Mouse (Mus musculus) lung, embryonic 16.5 days (tissue): ENCODE results near the gene Rplp0. TPM values are rescaled to one million over a fixed set of nuclear protein-coding genes. Genes with fewer than 3 reads are reported as not detected.

Experiments
- ATAC-seq: fragments of 200-750 bp; cut with Nextera tagmentation; 2 replicates; pipeline ENCODE4 v1.8.0; 2017; ENCODE audit warnings: low read depth, mild to moderate bottlenecking, moderate library complexity
- H3K27ac ChIP-seq: fragments of 300-500 bp; sonication (generic); 2 replicates; pipeline ENCODE4 v1.5.1; 2014; ENCODE audit warnings: mild to moderate bottlenecking, control low read depth, low read length
- H3K27me3 ChIP-seq: fragments of 300-500 bp; sonication (generic); 2 replicates; pipeline ENCODE4 v1.6.1; 2014; ENCODE audit warnings: low read depth, low read length, mixed read lengths; ENCODE audit not compliant: control insufficient read depth, insufficient read depth
- H3K36me3 ChIP-seq: fragments of 300-500 bp; sonication (generic); 2 replicates; pipeline ENCODE4 v1.6.1; 2014; ENCODE audit warnings: low read length; ENCODE audit not compliant: control insufficient read depth, insufficient read depth
- H3K4me1 ChIP-seq: fragments of 300-500 bp; sonication (generic); replicated peaks from 2 replicates; pipeline ENCODE4 v1.6.1; 2014; ENCODE audit warnings: low read length, mixed read lengths; ENCODE audit not compliant: control insufficient read depth, insufficient read depth
- H3K4me2 ChIP-seq: fragments of 300-500 bp; sonication (generic); 2 replicates; pipeline ENCODE4 v1.6.1; 2014; ENCODE audit warnings: low read depth, low read length, control low read depth
- H3K4me3 ChIP-seq: fragments of 300-500 bp; sonication (generic); 2 replicates; pipeline ENCODE4 v1.5.1; 2014; ENCODE audit warnings: mild to moderate bottlenecking, low read length, control low read depth
- H3K9ac ChIP-seq: fragments of 300-500 bp; sonication (generic); 2 replicates; pipeline ENCODE4 v1.6.1; 2014; ENCODE audit warnings: low read length, control low read depth
- H3K9me3 ChIP-seq: fragments of 300-500 bp; sonication (generic); 2 replicates; pipeline ENCODE4 v1.6.1; 2016; ENCODE audit warnings: low read length; ENCODE audit not compliant: control insufficient read depth
- WGBS: fragments of 180-500 bp; shearing (Covaris S2); extraction: QIAGEN DNeasy Blood & Tissue Kit; methylation state at CpG from one replicate; pipeline ENCODE4 v1.1.7; 2014; 5-methylcytosine and 5-hydroxymethylcytosine counted together
- polyA plus RNA-seq: library from polyadenylated mRNA; unstranded; fragments of >200 nt; fragmentation: Nextera tagmentation; extraction: Ambion mirVana; gene quantifications from 2 replicates; pipeline ENCODE4 v1.2.1, GENCODE M21; 2015

Rplp0 gene
- polyA plus RNA-seq, 1 experiment from 2014 or later = 1,507 TPM

- H3K4me2 ChIP-seq = no peak overlapping the region
- H3K9me3 ChIP-seq = no peaks in the 10 kb centered on the region
- no peak overlapping the region; the same call in 1 of the 2 replicates for H3K27ac ChIP-seq
- peaks cover 42% of the 10 kb centered on the region for H3K4me1 ChIP-seq
- H3K9ac ChIP-seq = peak overlapping the region; percentile 1; the same call in 1 of the 2 replicates
- peaks cover 31% of the 10 kb centered on the region for H3K36me3 ChIP-seq
- ATAC-seq = no peak
- H3K4me3 ChIP-seq = no peak overlapping the region
- H3K27me3 ChIP-seq = no peaks in the 10 kb centered on the region
- WGBS = 81% methylated on average over 11 of the region's 11 CpGs
Observed at GRCm38 (mm10) chr5:115546536-115546935, 12.7 kb upstream of the Rplp0 start.

DNA sequence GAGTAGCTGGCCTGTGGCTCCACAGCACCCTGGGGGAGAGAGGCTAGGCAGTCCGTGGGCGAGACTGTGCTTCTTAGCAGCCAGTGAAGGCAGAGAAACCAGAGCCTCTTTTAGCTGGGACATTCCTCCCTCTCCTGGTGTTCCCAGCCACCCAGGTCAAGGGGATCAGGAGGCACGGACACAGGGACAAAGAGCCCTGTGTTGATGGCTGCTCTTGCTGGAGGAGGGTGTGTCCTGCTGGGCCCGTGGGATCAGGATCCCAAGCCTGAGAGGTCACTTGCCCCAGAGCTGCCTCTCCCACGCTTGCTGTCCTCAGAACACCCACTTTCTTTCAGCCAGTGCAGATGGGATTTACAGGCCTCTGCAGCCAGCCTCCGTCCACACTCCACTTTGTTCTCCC, 12.3 kb upstream of the Rplp0 start:
- 56% methylated on average over 6 of the region's 6 CpGs for WGBS
- Histone ChIP-seq H3K4me3 (no peak overlapping the region), H3K36me3 (peaks cover 35% of the 10 kb centered on the region), H3K4me2 (no peak overlapping the region), H3K9ac (peak overlapping the region; percentile 1; the same call in 1 of the 2 replicates), H3K27me3 (no peaks in the 10 kb centered on the region), H3K4me1 (peaks cover 42% of the 10 kb centered on the region), H3K27ac (no peak overlapping the region), H3K9me3 (no peaks in the 10 kb centered on the region)
- no peak for ATAC-seq

- Histone ChIP-seq H3K36me3 (peaks cover 38% of the 10 kb centered on the region), H3K9ac (peak overlapping the region; percentile 1; the same call in 1 of the 2 replicates), H3K9me3 (no peaks in the 10 kb centered on the region), H3K27ac (no peak overlapping the region), H3K27me3 (no peaks in the 10 kb centered on the region), H3K4me3 (no peak overlapping the region), H3K4me1 (peaks cover 37% of the 10 kb centered on the region), H3K4me2 (no peak overlapping the region)
- ATAC-seq = no peak
- WGBS = 84% methylated on average over 7 of the region's 7 CpGs
Observed at GRCm38 (mm10) chr5:115547421-115547820, 11.8 kb upstream of the Rplp0 start.

GRCm38 (mm10) chr5:115548501-115549285, 10.6 kb upstream of the Rplp0 start:
- ATAC-seq = no peak
- Histone ChIP-seq H3K27me3 (no peaks in the 10 kb centered on the region), H3K4me1 (peaks cover 25% of the 10 kb centered on the region), H3K36me3 (peaks cover 41% of the 10 kb centered on the region), H3K9ac (no peak overlapping the region), H3K4me2 (no peak overlapping the region), H3K9me3 (no peaks in the 10 kb centered on the region), H3K27ac (no peak overlapping the region), H3K4me3 (no peak overlapping the region)
- WGBS = 87% methylated on average over 18 of the region's 18 CpGs

DNA sequence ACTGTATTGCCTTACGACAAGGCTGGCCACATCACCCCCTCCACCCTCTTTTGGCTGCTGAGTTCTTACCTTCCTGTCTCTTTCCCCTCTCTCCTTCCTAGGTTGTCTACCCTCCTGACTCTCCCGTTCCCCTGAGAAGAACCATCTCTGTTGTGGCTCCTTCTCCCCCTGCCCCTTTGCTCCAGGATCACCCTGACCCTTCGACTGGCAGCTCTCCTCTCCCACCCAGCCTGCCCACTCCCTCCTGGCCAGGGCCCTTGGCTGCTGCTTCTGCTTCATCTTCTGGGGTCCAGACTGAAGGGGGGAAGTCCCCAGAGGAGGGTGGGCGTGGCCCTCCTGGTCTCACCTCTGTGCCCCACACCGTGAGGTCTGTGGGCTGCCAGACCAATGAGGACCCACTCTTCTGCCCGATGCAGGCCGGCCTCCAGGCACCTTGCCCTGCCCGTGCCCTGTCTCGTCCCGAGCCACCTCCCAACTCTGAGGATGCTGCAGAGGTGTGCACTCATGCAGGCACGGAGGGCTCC, 8.7 kb upstream of the Rplp0 start:
- no peak for ATAC-seq
- Histone ChIP-seq H3K9ac (no peak overlapping the region), H3K4me3 (no peak overlapping the region), H3K27me3 (no peaks in the 10 kb centered on the region), H3K4me2 (no peak overlapping the region), H3K9me3 (no peaks in the 10 kb centered on the region), H3K4me1 (peaks cover 9% of the 10 kb centered on the region; the same call in 1 of the 2 replicates), H3K27ac (no peak overlapping the region), H3K36me3 (peaks cover 46% of the 10 kb centered on the region)
- 71% methylated on average over 11 of the region's 11 CpGs for WGBS

DNA sequence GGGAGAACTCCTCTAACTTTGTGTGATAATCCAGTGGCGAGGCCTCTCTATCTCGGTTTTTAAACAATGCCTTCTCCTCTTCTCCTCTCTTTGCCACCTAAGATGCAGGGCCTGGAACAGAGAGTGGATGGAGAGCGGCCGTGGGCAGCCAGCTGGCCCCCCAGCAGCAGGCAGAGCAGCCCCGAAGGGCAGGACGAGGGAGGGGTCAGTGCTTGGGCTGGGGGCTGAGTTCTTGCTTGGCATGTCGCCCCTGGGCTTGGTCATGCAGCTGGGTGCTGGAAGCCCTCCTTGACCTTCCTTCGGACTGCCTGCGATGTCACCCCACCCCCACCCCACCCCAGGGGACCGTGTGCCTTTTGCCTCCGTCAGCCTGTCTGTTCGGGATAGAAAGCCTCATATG, 7.9 kb upstream of the Rplp0 start:
- no peak overlapping the region for H3K4me2 ChIP-seq
- no peak for ATAC-seq
- H3K27me3 ChIP-seq = no peaks in the 10 kb centered on the region
- no peak overlapping the region for H3K27ac ChIP-seq
- H3K9ac ChIP-seq = no peak overlapping the region
- H3K9me3 ChIP-seq = no peaks in the 10 kb centered on the region
- peaks cover 5% of the 10 kb centered on the region; the same call in 1 of the 2 replicates for H3K4me1 ChIP-seq
- H3K4me3 ChIP-seq = no peak overlapping the region
- peaks cover 41% of the 10 kb centered on the region for H3K36me3 ChIP-seq
- WGBS = 74% methylated on average over 12 of the region's 12 CpGs

GRCm38 (mm10) chr5:115551799-115552198, 7.5 kb upstream of the Rplp0 start:
- peaks cover 40% of the 10 kb centered on the region for H3K36me3 ChIP-seq
- peaks cover under 1% of the 10 kb centered on the region; the same call in 1 of the 2 replicates for H3K4me1 ChIP-seq
- ATAC-seq = no peak
- WGBS = 80% methylated on average over 13 of the region's 13 CpGs
- H3K9me3 ChIP-seq = no peaks in the 10 kb centered on the region
- no peak overlapping the region for H3K9ac ChIP-seq
- no peak overlapping the region for H3K4me2 ChIP-seq
- no peak overlapping the region for H3K27ac ChIP-seq
- no peak overlapping the region for H3K4me3 ChIP-seq
- H3K27me3 ChIP-seq = no peaks in the 10 kb centered on the region

GRCm38 (mm10) chr5:115553801-115554420, 5.4 kb upstream of the Rplp0 start:
- H3K27ac ChIP-seq = no peak overlapping the region
- no peaks in the 10 kb centered on the region for H3K27me3 ChIP-seq
- H3K4me2 ChIP-seq = no peak overlapping the region
- no peaks in the 10 kb centered on the region for H3K9me3 ChIP-seq
- no peak overlapping the region for H3K9ac ChIP-seq
- 86% methylated on average over 33 of the region's 33 CpGs for WGBS
- H3K4me1 ChIP-seq = no peaks in the 10 kb centered on the region
- no peak for ATAC-seq
- peaks cover 22% of the 10 kb centered on the region for H3K36me3 ChIP-seq
- no peak overlapping the region for H3K4me3 ChIP-seq

DNA sequence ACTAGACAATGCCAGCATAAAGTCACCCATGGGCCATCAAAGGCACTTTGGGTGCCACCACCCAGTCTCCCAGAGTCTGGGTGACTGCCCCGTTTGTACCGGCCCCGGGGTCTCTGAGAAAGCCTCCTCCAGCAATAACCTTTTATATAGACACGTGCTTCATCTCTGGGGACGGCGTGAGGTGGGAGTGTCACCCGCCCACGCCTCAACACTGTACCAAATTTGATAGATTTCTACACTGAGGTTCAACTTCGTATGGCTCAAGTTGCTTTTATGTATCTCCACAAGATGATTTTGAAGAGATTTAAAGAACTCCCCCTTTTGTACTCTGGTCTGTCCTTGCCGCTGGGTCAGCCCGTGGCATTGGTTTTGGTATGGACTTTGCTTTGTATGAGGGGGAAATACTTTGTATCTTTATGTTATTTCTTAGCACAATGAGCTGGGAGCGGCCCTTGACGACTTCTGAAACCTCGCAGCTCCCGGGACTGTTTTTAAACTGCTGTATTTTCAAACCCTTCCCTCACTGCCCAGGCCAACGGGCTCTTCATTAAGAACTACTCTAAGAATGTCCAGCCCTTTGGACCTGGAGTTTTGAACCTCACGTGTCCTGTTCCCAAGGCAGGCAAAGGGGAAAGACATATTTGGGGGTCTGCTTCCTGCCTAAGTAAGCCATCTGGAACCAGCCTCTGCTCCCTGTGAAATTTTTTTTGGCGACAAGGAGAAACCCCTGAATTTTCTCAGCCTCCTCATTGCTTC, 4.6 kb upstream of the Rplp0 start:
- Histone ChIP-seq H3K36me3 (peaks cover 20% of the 10 kb centered on the region), H3K9me3 (no peaks in the 10 kb centered on the region), H3K4me3 (no peak overlapping the region), H3K9ac (no peak overlapping the region), H3K4me2 (no peak overlapping the region), H3K4me1 (no peaks in the 10 kb centered on the region), H3K27me3 (no peaks in the 10 kb centered on the region), H3K27ac (no peak overlapping the region)
- no peak for ATAC-seq
- 90% methylated on average over 18 of the region's 18 CpGs for WGBS
